Mouse (Mus musculus) thymus, postnatal 14 days (tissue): ENCODE results near the gene Actn1.

ENCODE experiments used
- DNase-seq: peaks from one replicate; pipeline ENCODE4 v3.0.0; 2021

Actn1 gene

GRCm38 (mm10) chr12:80259216-80260055, 735 bp downstream of the Actn1 start:
- DNase-seq = peak; percentile 86

DNA sequence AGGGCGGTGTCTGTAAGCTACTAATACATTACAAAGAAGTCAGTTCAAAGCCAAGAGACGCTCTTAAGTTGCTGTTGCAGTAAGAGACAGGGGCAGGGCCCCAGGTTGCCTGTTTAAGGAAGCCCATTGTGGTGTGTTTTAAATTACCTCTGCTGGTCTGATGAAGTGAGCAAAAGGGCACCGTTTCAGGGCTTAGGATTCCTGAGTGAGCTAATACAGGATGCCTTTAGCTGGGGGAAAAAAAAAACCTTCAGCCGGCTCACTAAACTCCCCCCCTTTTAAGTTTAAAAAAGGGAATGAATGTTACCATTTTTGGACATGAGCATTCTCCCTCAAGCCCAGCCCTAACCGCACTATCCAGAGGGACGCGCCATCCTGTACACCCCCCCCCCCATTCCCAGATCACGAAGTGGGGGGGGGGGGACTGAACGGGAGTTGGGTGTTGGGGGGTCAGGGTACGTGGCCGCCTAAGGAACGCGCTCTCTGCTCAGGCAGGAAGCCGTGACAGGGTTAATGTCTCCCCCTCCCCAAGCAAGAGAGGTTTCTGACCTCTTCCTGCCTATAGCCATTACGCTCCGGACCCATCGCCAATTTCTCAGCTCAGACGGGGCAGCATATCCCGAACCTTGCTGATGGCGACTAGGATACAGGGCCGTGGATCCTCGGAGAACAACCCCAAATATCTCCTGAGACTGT, 1.5 kb downstream of the Actn1 start:
- DNase-seq = peak; percentile 62

DNA sequence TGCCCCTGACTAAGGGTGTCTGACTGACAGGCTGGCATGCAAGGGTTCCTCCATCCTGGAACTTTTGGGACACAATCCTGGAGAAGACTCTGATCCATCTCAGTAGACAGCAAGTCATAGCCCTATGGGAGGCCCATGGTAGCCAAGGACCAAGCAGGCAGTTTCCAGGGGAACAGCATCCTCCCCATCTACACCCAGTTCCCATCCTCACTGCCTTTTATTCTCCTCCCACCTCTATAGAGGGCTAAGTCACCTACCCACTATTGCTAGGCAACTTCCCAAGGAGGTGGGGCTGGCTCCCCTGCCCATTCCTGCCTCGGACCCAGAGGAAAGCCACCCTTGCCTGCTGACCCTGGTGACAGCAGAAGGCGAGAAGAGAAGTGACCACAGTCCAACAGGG, 8.2 kb downstream of the Actn1 start:
- DNase-seq = no peak

- no peak for DNase-seq
These were observed 8.6 kb downstream of the Actn1 start for GRCm38 (mm10) chr12:80251554-80251953.

DNA sequence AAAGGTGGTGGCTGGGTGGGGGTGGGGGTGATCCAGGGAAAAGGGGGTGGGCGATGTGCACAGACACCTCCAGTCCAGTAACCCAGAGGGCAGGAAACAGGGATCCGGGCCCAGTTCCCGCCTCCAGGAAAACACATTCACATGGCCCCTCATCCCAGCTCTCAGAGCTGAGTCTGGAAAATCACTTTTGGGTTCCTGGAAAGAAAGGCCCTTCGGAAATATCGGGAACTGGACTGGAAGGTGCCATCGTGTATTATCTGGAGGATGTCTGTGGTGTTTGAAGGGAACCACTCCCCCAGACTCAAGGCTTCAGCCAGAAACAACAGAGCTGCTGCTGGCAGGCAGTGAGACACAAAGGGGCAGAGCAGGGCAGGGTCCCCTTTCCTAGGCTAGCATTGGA, 10.6 kb downstream of the Actn1 start:
- no peak for DNase-seq

DNA sequence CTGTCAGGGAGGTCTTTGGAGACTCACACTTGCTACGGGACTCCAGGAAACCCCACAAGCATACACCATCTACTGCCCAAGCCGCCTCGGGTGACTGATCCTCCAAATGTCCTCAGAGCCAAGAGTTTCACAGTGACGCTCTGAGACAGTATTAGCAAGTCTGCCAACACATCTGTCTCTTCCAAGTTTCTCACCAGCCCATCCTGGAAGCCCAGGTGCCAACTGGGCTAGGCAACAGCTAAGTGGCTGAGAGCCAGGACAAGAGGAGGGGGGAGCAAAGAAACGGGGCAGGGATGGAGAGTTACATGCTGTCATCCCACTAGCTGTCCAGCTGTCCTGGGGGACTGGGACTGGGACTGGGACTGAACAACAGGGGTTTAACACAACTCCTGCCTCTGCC, 13.1 kb downstream of the Actn1 start:
- no peak for DNase-seq

DNA sequence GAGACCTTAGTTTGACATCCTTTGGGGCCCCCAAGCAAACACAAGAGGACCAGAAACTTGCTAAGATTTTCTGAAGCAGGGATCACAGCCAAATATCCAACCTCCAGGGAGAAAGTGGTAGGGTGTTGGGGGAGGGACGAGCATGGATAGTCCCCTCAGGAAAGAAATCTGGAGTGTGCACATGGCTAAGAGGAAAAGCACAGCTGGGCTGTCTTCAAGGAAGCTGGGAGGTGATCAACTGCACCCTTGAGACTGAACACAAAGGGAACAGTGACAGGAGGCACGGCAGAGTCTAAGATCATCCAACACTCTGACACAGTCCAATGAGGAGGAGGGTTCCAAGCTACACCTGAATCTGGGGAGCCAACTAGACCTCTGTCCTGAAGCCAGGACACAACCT, 13.7 kb downstream of the Actn1 start:
- DNase-seq = no peak

- no peak for DNase-seq
These were observed 15.4 kb downstream of the Actn1 start for GRCm38 (mm10) chr12:80244755-80245154.

- no peak for DNase-seq
These were observed 16.0 kb downstream of the Actn1 start for GRCm38 (mm10) chr12:80244127-80244526.

- DNase-seq = no peak
These were observed 16.8 kb downstream of the Actn1 start for GRCm38 (mm10) chr12:80243335-80243734.

DNA sequence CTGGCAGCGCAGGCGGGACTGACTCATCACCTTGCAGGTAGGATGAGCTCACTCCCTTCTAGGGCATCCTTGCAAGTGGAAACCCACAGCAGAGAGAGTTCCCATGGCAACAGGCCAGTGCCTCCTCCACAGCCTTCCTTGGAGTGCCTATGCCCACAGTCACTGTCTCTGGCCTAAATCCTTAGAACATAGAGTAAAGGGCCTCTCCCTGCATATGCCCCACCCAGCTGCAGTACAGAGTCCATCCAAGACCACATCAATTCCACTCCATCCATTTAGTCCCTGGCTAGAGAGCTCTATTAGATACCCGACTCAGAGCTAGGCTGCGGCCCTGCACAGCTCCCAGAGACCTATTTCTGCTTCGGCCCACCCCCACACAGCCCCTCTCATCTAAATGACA, 20.7 kb downstream of the Actn1 start:
- DNase-seq = no peak

GRCm38 (mm10) chr12:80238523-80238922, 21.6 kb downstream of the Actn1 start:
- no peak for DNase-seq

- peak; percentile 45 for DNase-seq
These were observed 24.9 kb downstream of the Actn1 start for GRCm38 (mm10) chr12:80235295-80235694.

DNA sequence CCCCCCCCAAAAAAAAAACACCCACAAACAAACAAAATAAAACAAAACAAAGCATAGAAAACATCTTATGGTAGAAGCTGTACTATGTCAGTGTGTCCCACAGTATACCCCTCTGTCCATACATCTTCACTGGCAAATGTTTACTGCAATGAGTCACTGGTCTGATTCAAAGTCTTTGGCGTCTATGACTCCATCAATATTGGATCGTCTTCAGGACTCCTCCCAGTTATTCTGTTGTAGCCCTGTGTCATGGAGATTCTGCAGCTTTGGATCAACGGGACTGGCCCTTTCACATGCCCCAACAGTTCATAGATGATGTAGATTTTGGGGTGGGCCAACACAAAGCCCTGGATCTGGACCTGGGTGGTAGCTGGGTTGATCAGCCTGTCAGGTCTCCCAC, 25.9 kb downstream of the Actn1 start:
- DNase-seq = no peak

- DNase-seq = no peak
These were observed 27.3 kb downstream of the Actn1 start for GRCm38 (mm10) chr12:80232840-80233218.

- no peak for DNase-seq
These were observed 27.9 kb downstream of the Actn1 start for GRCm38 (mm10) chr12:80232076-80232839.

- peak; percentile 49 for DNase-seq
These were observed 28.9 kb downstream of the Actn1 start for GRCm38 (mm10) chr12:80231317-80231716.

- no peak for DNase-seq
These were observed 29.3 kb downstream of the Actn1 start for GRCm38 (mm10) chr12:80230854-80231253.

DNA sequence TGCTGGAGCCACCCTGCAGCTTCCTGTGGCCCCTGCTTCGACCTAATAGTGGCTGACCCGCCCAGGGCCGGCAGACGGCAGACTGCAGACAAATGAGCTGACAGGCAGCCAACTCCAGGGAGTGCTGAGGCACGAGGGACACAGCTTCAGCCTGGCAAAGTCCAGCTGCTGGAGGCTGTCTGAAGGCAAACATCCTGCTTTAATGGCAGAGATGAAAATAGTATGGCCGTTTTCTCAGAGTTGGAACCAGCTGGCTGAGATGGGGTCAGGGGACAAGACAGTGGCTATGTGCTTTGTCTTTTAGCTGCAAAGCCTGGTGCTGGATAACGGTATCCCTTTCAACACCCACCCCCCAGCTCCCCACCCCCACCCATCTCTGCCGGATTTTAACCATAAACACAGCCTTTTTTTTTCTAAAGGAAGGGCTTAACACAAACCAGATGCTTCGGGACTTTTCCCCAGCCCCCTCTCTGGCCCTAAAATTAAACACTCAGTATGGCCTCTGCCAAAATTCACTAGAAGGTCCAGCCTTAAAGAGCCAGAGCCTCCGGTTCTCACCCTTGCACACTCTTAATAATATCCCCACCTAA, 30.0 kb downstream of the Actn1 start:
- no peak for DNase-seq

DNA sequence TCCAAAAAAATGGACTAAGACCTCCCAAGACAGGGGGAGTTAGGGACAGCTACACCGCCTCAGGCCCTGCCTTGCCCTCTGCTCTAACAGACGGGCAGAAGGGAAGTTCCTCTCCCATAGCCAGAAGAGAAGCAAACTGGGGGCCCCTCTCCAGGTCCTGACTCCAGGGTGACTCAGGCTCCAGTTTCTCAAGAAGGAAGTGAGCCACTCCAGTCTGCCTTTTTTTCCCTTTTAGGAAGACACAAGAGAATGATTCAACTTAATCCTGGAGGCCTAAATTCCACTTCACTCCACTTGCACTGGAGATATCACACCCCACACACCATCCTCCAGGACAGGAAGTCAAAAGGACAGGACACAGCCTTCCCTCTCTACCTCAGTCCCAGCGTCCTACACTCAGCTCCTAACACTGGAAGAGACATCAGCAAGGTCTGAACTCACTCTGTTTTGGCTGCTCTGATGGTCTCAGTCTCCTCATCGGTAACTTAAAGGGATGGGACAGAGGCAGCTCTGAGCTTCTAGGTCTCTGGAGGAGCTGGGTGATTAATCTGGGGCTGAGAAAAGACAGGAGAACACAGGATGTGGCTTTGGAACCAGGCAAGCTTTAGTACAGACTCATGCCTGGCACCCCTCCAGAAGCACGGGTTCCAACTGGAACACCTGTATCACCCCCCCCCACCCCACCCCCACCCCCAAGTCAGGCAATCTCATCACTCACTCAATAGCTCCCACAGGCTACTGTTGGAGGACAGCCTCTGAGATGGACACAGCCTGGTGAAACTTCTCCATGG, 31.0 kb downstream of the Actn1 start:
- DNase-seq = peak; percentile 54

- DNase-seq = no peak
These were observed 31.8 kb downstream of the Actn1 start for GRCm38 (mm10) chr12:80228356-80228755.

DNA sequence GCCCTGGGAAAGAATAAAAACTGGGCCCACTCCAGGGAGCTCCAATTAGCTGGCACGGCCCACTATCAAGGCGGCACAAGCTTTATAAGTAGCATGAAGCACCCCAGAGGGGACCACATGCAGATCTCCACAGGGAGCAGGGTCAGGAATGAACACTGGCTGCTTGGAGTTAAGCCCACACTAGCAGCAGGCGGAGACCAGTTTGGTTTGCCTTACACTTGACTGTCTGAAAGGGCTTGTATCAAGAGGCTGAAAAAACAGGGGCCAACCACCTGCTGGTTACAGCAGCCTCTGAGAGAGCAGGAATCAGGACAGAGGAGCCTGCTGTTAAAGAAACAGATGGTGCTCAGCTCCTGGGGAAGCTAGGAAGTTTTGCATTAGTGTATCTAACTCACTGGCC, 32.3 kb downstream of the Actn1 start:
- peak; percentile 35 for DNase-seq
